Mouse (Mus musculus) liver, adult 2 months (tissue): ENCODE data around the gene Cd274.

Experiments used
- CTCF ChIP-seq: fragments of 200-500 bp; IDR thresholded peaks from 2 replicates; pipeline ENCODE4 v1.5.1; 2011; ENCODE audit warnings: low read depth, low read length, control low read depth
- POLR2A ChIP-seq: fragments of 200-500 bp; IDR thresholded peaks from 2 replicates; pipeline ENCODE4 v1.6.1; 2011; ENCODE audit warnings: low read length, control low read depth; ENCODE audit not compliant: insufficient read depth; ENCODE audit errors: extremely low read depth

GRCm38 (mm10) chr19:29379839-29380603 lies 12.8 kb downstream of the Cd274 start:
- no peak for TF ChIP-seq POLR2A
- TF ChIP-seq CTCF = no peak
